Mouse (Mus musculus) MEL (cell line): ENCODE data around the gene Unc93b1.

ENCODE experiments used
- GATA1 ChIP-seq: IDR thresholded peaks from 2 replicates; pipeline ENCODE4 v1.6.1; 2011; ENCODE audit warnings: low read depth, low read length, improper control_type of control experiment
- NELFE ChIP-seq: IDR thresholded peaks from 2 replicates; pipeline ENCODE4 v1.6.1; 2011; ENCODE audit warnings: low read depth, low read length, improper control_type of control experiment
- POLR2A ChIP-seq, 2 experiments: IDR thresholded peaks; 2 replicates each; pipeline ENCODE4 v1.6.1; 2011 to 2012; ENCODE audit warnings: low read length in 2 of 2, mild to moderate bottlenecking in 2 of 2, control low read depth in 1 of 2, improper control_type of control experiment in 1 of 2, low read depth in 1 of 2, moderate library complexity in 1 of 2; ENCODE audit not compliant: control insufficient read depth in 1 of 2, insufficient read depth in 1 of 2, poor library complexity in 1 of 2
- TAL1 ChIP-seq: IDR thresholded peaks from 2 replicates; pipeline ENCODE4 v1.6.1; 2012; ENCODE audit warnings: mild to moderate bottlenecking, inconsistent platforms, low read length, moderate library complexity, mixed read lengths
- USF1 ChIP-seq: IDR thresholded peaks from 2 replicates; pipeline ENCODE4 v1.6.1; 2014; ENCODE audit warnings: low read depth, mild to moderate bottlenecking, inconsistent platforms, low read length, improper control_type of control experiment, moderate library complexity

- no peak for TF ChIP-seq NELFE
- no peak for TF ChIP-seq POLR2A (IDR thresholded peaks at IDR 0.05; ENCODE audit: control insufficient read depth in 1 of 2, insufficient read depth in 1 of 2, low read depth in 1 of 2, low read length in 2 of 2, poor library complexity in 1 of 2)
- no peak for TF ChIP-seq USF1
- TF ChIP-seq GATA1: no peak
- TF ChIP-seq TAL1: no peak
Observed at GRCm38 (mm10) chr19:3967258-3967657, 32.3 kb downstream of the Unc93b1 start.
